Mouse (Mus musculus): ENCODE results near the gene Rnf167. TPM values are rescaled to one million over a fixed set of nuclear protein-coding genes. Genes with fewer than 3 reads are reported as not detected.

The Rnf167 gene
- polyA plus RNA-seq (2015; fragmentation: Nextera tagmentation; extraction: Ambion mirVana) = 129 and 134 TPM in 2 replicates

DNA sequence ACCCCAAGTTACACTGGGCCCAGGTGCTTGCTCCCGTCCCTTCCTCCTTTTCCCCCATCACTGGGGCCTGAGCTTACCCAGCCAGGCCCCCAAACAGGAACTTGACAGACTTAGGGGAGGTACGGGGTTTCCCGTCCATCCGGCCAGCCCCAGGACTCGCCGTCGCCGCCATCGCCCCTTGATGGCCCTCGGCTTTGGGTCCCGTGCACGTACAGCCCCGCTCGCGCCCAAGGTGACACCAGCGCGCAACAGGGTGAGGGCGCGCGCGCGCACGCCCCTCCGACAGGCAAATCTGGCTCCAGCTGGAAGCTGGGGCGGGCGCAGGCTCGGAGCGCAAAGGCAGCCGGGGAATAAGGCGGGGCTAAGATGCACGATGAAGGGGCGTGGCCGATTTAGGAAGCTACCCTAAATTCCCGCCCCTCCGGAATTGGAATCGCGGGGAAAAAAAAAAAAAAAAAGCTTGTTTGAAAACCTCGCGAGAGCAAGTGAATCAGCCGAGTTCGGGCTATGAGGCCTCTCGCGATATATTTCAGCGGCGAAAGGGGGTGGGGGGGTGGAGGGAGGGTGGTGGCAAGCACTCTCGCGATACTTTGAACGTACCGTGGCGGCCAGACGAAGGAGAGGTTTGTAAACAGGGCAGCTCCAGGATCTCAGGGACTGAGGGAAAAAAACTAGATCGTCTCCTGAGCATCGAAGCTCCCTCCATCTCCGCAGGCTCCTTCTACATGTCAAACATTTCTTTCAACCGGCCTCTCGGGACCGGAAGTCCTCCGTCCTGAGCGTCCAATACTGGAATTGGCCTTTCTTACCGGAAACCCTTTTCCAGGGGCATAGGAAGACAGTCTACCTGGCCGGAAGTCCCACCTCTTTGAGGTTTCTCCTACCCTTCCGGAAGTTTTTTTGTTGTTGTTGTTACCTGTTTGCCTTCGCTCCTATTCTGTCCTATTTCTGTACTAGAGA lies at the start of gene Rnf167, which contains the start of gene Slc25a11:
TSS of gene Rnf167 (plus strand) at position 545 of the 960 bp plus-strand sequence.
TSS of gene Slc25a11 (minus strand) at position 789 of the 960 bp plus-strand sequence.
- WGBS = under 1% methylated on average over 63 of the region's 63 CpGs
- Histone ChIP-seq H3K4me2 (ENCODE audit: low read depth, low read length) (peak within 1 kb of the TSS; percentile 94), H3K27ac (ENCODE audit: low read length) (peak within 1 kb of the TSS; percentile 99), H3K27me3 (ENCODE audit: control insufficient read depth, insufficient read depth, low read depth, low read length) (no peaks in the 10 kb centered on the region), H3K9me3 (ENCODE audit: control insufficient read depth, low read length) (no peaks in the 10 kb centered on the region), H3K4me3 (ENCODE audit: low read length) (peak within 1 kb of the TSS; percentile 91), H3K4me1 (replicated peaks; ENCODE audit: control insufficient read depth, insufficient read depth, low read length) (peaks cover 40% of the 10 kb centered on the region), H3K36me3 (ENCODE audit: control insufficient read depth, insufficient read depth, low read length) (peaks cover 41% of the 10 kb centered on the region), H3K9ac (ENCODE audit: low read length) (peak within 1 kb of the TSS; percentile 96)
- ATAC-seq (ENCODE audit: low read depth) = peak; percentile 91

DNA sequence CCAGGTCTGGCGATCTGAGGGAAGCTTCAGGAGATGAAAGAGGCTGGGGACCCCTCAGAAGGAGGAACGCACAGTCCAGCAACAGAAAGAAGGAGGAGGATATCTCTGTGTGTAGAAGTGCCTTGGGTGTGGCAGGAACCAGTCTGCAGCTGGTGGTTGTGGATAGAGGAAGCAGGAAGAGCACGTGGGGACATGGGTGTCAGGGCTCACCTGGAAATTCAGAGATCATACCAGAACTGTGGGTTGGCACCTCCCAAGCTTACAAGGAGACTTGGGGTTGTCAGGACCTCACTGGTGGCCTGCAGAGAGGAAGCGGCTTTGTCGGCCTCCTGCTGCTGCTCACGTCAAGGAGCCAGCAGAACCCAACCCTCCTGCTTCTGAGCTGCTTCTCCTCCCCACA lies 49.7 kb upstream of the Rnf167 start:
- no peaks in the 10 kb centered on the region for H3K4me1 ChIP-seq (replicated peaks; ENCODE audit: control insufficient read depth, insufficient read depth, low read length)
- no peaks in the 10 kb centered on the region for H3K27me3 ChIP-seq (ENCODE audit: control insufficient read depth, insufficient read depth, low read depth, low read length)
- H3K9ac ChIP-seq (ENCODE audit: low read length) = no peak overlapping the region
- peaks cover 11% of the 10 kb centered on the region for H3K36me3 ChIP-seq (ENCODE audit: control insufficient read depth, insufficient read depth, low read length)
- H3K4me3 ChIP-seq (ENCODE audit: low read length) = no peak overlapping the region
- H3K4me2 ChIP-seq (ENCODE audit: low read depth, low read length) = no peak overlapping the region
- no peak overlapping the region for H3K27ac ChIP-seq (ENCODE audit: low read length)
- no peak for ATAC-seq (ENCODE audit: low read depth)
- 73% methylated on average over 6 of the region's 6 CpGs for WGBS
- H3K9me3 ChIP-seq (ENCODE audit: control insufficient read depth, low read length) = no peaks in the 10 kb centered on the region

DNA sequence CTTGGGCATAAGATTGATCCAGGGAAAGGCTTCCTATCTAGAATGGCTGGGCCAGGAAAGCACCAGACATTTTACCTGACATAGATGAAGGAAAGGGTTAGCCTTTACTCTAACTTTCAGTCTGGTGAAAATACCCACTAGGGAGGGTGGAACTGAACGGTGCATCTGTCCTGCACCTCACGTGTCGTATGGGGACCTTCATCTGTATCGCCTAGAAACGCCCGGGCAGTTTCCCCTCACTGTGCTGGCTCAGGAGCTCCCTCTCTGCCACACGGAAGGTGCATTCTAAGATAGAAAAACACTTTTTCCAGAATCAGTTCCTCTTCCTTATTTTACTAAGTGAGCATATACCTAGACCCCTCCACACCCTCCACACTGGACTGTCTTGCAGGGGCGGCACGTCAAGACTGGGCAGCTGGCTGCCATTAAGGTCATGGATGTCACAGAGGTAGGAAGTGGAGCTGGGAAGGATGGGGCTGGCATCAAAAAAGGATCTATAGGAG lies 48.5 kb upstream of the Rnf167 start:
- no peaks in the 10 kb centered on the region for H3K4me1 ChIP-seq (replicated peaks; ENCODE audit: control insufficient read depth, insufficient read depth, low read length)
- H3K36me3 ChIP-seq (ENCODE audit: control insufficient read depth, insufficient read depth, low read length) = peaks cover 11% of the 10 kb centered on the region
- H3K27ac ChIP-seq (ENCODE audit: low read length) = no peak overlapping the region
- ATAC-seq (ENCODE audit: low read depth) = no peak
- no peaks in the 10 kb centered on the region for H3K27me3 ChIP-seq (ENCODE audit: control insufficient read depth, insufficient read depth, low read depth, low read length)
- H3K9ac ChIP-seq (ENCODE audit: low read length) = no peak overlapping the region
- H3K4me2 ChIP-seq (ENCODE audit: low read depth, low read length) = no peak overlapping the region
- H3K4me3 ChIP-seq (ENCODE audit: low read length) = no peak overlapping the region
- WGBS = 86% methylated on average over 9 of the region's 9 CpGs
- H3K9me3 ChIP-seq (ENCODE audit: control insufficient read depth, low read length) = no peaks in the 10 kb centered on the region

DNA sequence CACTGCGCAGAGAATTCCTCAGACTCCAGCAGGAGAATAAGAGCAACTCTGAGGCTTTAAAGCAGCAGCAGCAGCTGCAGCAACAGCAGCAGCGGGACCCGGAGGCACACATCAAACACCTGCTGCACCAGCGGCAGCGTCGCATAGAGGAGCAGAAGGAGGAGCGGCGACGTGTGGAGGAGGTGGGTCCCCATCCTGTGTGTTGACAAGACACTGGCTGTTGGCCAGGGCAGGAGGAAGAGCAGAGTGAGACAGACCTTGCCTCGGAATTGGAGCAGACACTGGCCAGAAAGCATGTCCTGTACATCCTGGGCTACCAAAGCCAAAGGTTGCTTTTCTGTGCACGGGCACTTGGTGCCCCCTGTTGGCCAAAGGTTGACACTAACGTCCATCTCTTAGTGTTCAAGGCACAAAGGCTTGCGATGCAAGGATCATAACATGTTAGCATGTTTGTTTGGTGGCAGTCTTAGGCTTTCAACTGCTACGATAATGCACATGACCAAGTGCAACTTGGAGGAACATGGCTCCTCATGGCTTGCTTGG lies 41.9 kb upstream of the Rnf167 start:
- ATAC-seq (ENCODE audit: low read depth) = peak; percentile 37
- no peak overlapping the region for H3K4me3 ChIP-seq (ENCODE audit: low read length)
- WGBS = 58% methylated on average over 14 of the region's 14 CpGs
- H3K9me3 ChIP-seq (ENCODE audit: control insufficient read depth, low read length) = no peaks in the 10 kb centered on the region
- no peak overlapping the region for H3K4me2 ChIP-seq (ENCODE audit: low read depth, low read length)
- H3K36me3 ChIP-seq (ENCODE audit: control insufficient read depth, insufficient read depth, low read length) = peaks cover 32% of the 10 kb centered on the region
- H3K9ac ChIP-seq (ENCODE audit: low read length) = no peak overlapping the region
- H3K27me3 ChIP-seq (ENCODE audit: control insufficient read depth, insufficient read depth, low read depth, low read length) = no peaks in the 10 kb centered on the region
- H3K27ac ChIP-seq (ENCODE audit: low read length) = no peak overlapping the region
- no peaks in the 10 kb centered on the region for H3K4me1 ChIP-seq (replicated peaks; ENCODE audit: control insufficient read depth, insufficient read depth, low read length)

DNA sequence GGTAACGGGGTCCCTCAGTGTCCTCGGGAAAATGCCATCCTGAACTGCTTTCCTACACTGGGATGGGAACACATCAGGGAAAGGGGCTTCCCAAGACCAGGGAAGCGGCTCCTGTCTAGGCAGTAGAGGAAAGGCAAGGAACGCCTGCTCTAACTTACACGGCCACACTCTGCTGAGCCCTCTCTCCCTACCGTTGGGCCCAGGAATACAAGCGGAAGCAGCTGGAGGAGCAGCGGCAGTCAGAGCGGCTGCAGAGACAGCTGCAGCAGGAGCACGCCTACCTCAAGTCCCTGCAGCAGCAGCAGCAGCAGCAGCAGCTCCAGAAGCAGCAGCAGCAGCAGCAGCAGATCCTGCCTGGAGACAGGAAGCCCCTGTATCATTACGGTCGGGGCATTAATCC lies 40.3 kb upstream of the Rnf167 start:
- no peaks in the 10 kb centered on the region for H3K9me3 ChIP-seq (ENCODE audit: control insufficient read depth, low read length)
- no peak overlapping the region for H3K4me3 ChIP-seq (ENCODE audit: low read length)
- 73% methylated on average over 12 of the region's 12 CpGs for WGBS
- H3K4me1 ChIP-seq (replicated peaks; ENCODE audit: control insufficient read depth, insufficient read depth, low read length) = no peaks in the 10 kb centered on the region
- no peak overlapping the region for H3K9ac ChIP-seq (ENCODE audit: low read length)
- ATAC-seq (ENCODE audit: low read depth) = no peak
- H3K27me3 ChIP-seq (ENCODE audit: control insufficient read depth, insufficient read depth, low read depth, low read length) = no peaks in the 10 kb centered on the region
- peaks cover 36% of the 10 kb centered on the region for H3K36me3 ChIP-seq (ENCODE audit: control insufficient read depth, insufficient read depth, low read length)
- no peak overlapping the region for H3K4me2 ChIP-seq (ENCODE audit: low read depth, low read length)
- no peak overlapping the region for H3K27ac ChIP-seq (ENCODE audit: low read length)

DNA sequence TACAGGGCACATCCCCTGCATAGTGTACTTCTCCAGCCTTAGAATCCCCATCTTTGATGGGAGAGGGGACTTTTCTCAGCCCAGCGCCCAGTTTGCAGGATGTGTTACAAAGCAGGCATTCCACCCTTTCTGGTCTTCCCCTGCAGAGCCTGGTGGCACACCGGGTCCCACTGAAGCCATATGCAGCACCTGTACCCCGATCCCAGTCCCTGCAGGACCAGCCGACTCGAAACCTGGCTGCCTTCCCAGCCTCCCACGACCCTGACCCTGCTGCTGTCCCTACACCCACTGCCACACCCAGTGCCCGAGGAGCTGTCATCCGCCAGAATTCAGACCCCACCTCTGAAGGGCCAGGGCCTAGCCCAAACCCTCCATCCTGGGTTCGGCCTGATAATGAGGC lies 39.4 kb upstream of the Rnf167 start:
- no peak overlapping the region for H3K9ac ChIP-seq (ENCODE audit: low read length)
- 87% methylated on average over 9 of the region's 9 CpGs for WGBS
- peaks cover 37% of the 10 kb centered on the region for H3K36me3 ChIP-seq (ENCODE audit: control insufficient read depth, insufficient read depth, low read length)
- ATAC-seq (ENCODE audit: low read depth) = no peak
- H3K4me3 ChIP-seq (ENCODE audit: low read length) = no peak overlapping the region
- H3K4me2 ChIP-seq (ENCODE audit: low read depth, low read length) = no peak overlapping the region
- no peaks in the 10 kb centered on the region for H3K4me1 ChIP-seq (replicated peaks; ENCODE audit: control insufficient read depth, insufficient read depth, low read length)
- H3K27me3 ChIP-seq (ENCODE audit: control insufficient read depth, insufficient read depth, low read depth, low read length) = no peaks in the 10 kb centered on the region
- H3K9me3 ChIP-seq (ENCODE audit: control insufficient read depth, low read length) = no peaks in the 10 kb centered on the region
- H3K27ac ChIP-seq (ENCODE audit: low read length) = no peak overlapping the region

DNA sequence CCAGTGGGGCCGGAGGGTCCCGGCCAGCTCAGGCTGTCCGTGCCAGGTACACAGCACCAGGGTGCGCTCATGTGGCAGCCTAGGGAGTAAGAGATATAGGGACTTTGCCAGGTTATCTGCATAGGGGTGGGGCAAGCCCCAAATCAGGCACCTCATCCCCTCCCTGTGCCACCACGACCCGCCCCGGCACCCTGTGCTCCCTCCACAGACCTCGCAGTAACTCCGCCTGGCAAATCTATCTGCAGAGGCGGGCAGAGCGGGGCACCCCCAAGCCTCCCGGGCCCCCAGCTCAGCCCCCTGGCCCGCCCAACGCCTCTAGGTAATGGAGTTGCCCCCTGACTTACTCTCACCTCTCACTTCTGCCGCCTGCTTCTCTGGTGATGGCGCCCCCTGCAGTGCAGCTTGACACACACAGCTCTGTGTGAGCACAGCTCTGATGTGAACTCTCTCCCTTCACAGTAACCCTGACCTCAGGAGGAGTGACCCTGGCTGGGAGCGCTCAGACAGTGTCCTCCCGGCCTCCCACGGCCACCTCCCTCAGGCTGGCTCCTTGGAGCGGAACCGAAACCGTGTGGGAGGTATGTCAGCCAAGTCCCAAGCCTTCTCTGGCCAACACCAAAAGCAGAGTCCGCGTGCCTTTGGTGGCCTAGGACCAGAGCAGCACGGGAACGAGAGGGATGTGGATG lies 38.5 kb upstream of the Rnf167 start:
- Histone ChIP-seq H3K27ac (ENCODE audit: low read length) (no peak overlapping the region), H3K36me3 (ENCODE audit: control insufficient read depth, insufficient read depth, low read length) (peaks cover 42% of the 10 kb centered on the region)
- no peak for ATAC-seq (ENCODE audit: low read depth)

DNA sequence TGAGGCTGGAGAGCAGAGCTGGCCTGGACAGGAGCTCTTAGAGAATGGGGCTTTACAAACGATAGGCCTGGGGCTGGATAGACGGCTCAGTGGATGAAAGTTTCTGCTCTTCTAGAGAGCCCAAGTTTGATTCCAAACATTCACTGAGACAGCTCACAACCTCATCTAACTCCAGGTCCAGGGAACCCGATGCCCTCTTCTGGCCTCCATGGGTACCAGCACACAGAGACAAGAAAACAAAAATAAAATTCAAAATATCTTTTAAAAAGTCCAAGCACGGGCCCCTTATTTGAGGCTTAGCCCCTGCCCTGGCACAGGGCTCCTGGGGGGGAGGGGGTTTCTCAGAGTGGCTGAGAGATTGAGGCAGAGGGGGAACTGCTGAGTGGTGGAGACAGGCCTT lies 36.3 kb upstream of the Rnf167 start:
- H3K9ac ChIP-seq (ENCODE audit: low read length) = no peak overlapping the region
- no peaks in the 10 kb centered on the region for H3K9me3 ChIP-seq (ENCODE audit: control insufficient read depth, low read length)
- 85% methylated on average over 4 of the region's 4 CpGs for WGBS
- H3K4me3 ChIP-seq (ENCODE audit: low read length) = no peak overlapping the region
- H3K27me3 ChIP-seq (ENCODE audit: control insufficient read depth, insufficient read depth, low read depth, low read length) = no peaks in the 10 kb centered on the region
- H3K4me2 ChIP-seq (ENCODE audit: low read depth, low read length) = no peak overlapping the region
- ATAC-seq (ENCODE audit: low read depth) = no peak
- no peak overlapping the region for H3K27ac ChIP-seq (ENCODE audit: low read length)
- H3K4me1 ChIP-seq (replicated peaks; ENCODE audit: control insufficient read depth, insufficient read depth, low read length) = peaks cover 13% of the 10 kb centered on the region; the same call in 1 of the 2 replicates
- H3K36me3 ChIP-seq (ENCODE audit: control insufficient read depth, insufficient read depth, low read length) = peaks cover 33% of the 10 kb centered on the region

More for the DNA sequence above, 38.5 kb upstream of the Rnf167 start:
- Histone ChIP-seq H3K9ac (ENCODE audit: low read length) (no peak overlapping the region), H3K4me2 (ENCODE audit: low read depth, low read length) (no peak overlapping the region), H3K9me3 (ENCODE audit: control insufficient read depth, low read length) (no peaks in the 10 kb centered on the region), H3K4me1 (replicated peaks; ENCODE audit: control insufficient read depth, insufficient read depth, low read length) (no peaks in the 10 kb centered on the region), H3K4me3 (ENCODE audit: low read length) (no peak overlapping the region), H3K27me3 (ENCODE audit: control insufficient read depth, insufficient read depth, low read depth, low read length) (no peaks in the 10 kb centered on the region)
- 88% methylated on average over 26 of the region's 26 CpGs for WGBS

DNA sequence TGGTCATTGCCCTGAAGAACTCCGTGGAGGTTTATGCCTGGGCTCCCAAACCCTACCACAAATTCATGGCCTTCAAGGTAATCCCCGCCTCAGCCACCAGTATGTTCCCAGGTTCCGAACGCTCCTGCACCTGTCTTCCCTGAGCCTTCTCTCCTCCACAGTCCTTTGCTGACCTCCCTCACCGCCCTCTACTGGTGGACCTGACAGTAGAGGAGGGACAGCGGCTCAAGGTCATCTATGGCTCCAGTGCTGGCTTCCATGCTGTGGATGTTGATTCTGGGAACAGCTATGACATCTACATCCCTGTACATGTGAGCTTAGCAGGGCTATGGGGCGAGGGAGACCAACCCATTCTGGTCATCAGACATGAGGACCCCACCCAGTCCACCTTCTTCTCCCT lies 34.5 kb upstream of the Rnf167 start:
- H3K4me1 ChIP-seq (replicated peaks; ENCODE audit: control insufficient read depth, insufficient read depth, low read length) = peaks cover 13% of the 10 kb centered on the region; the same call in 1 of the 2 replicates
- no peak overlapping the region for H3K4me2 ChIP-seq (ENCODE audit: low read depth, low read length)
- no peaks in the 10 kb centered on the region for H3K9me3 ChIP-seq (ENCODE audit: control insufficient read depth, low read length)
- H3K27ac ChIP-seq (ENCODE audit: low read length) = no peak overlapping the region
- H3K4me3 ChIP-seq (ENCODE audit: low read length) = no peak overlapping the region
- no peaks in the 10 kb centered on the region; the same call in 1 of the 2 replicates for H3K27me3 ChIP-seq (ENCODE audit: control insufficient read depth, insufficient read depth, low read depth, low read length)
- H3K36me3 ChIP-seq (ENCODE audit: control insufficient read depth, insufficient read depth, low read length) = peaks cover 25% of the 10 kb centered on the region
- no peak for ATAC-seq (ENCODE audit: low read depth)
- no peak overlapping the region for H3K9ac ChIP-seq (ENCODE audit: low read length)
- 69% methylated on average over 7 of the region's 7 CpGs for WGBS

Measured in lung, embryonic 16.5 days (tissue).